Mouse (Mus musculus) embryonic fibroblast, embryonic 13.5 days (primary cell): ENCODE data around the gene Gga1. TPM values are rescaled to one million over a fixed set of nuclear protein-coding genes. Genes with fewer than 3 reads are reported as not detected.
A peak's percentile ranks its signal among the peaks of the same experiment; 100 is the strongest.

Source experiments
- H3K27ac ChIP-seq: 2 replicates; pipeline ENCODE4 v1.5.1; 2012; ENCODE audit warnings: low read length, control low read depth, inconsistent platforms; ENCODE audit not compliant: insufficient read depth
- H3K4me1 ChIP-seq: 2 replicates; pipeline ENCODE4 v1.6.1; 2011; ENCODE audit warnings: low read length; ENCODE audit not compliant: control insufficient read depth, insufficient read depth
- H3K4me3 ChIP-seq: 2 replicates; pipeline ENCODE4 v1.5.1; 2011; ENCODE audit warnings: mild to moderate bottlenecking, control low read depth, low read length; ENCODE audit not compliant: insufficient read depth
- CTCF ChIP-seq: IDR thresholded peaks from 2 replicates; pipeline ENCODE4 v1.5.1; 2011; ENCODE audit warnings: mild to moderate bottlenecking, control low read depth, low read length, moderate library complexity, borderline replicate concordance; ENCODE audit not compliant: insufficient read depth
- POLR2A ChIP-seq: IDR thresholded peaks from 2 replicates; pipeline ENCODE4 v1.6.1; 2011; ENCODE audit warnings: low read depth, mild to moderate bottlenecking, control low read depth, low read length, moderate library complexity
- polyA plus RNA-seq: library from polyadenylated mRNA; stranded (reverse); fragments of >200 nt; gene quantifications from 2 replicates; pipeline ENCODE4 v1.2.4, GENCODE M21; 2011; ENCODE audit warnings: low read depth; ENCODE audit not compliant: missing spikeins, insufficient read length

The Gga1 gene
- polyA plus RNA-seq, 1 experiment: 33.1 TPM

DNA sequence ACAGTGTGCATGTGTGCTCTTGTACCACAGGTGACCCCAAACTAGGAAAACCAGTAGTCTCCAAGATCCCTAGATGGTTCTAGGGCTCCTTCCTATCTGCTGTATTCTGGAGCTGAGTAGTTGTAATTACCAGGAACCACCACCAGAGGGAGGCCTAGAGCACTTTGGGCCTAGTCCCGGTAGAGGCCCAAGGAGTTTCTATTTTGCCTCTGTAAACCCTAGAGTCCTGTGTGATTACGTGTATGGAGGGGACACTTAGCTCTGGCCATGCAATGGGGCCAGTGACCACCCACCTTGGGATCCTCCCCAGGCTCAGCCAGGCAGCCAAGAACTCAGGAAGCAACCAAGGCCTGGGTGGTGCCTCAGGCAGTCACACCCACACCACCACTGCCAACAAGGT lies 26.3 kb downstream of the Gga1 start:
- H3K4me1 ChIP-seq: no peaks in the 10 kb centered on the region
- H3K27ac ChIP-seq: no peak overlapping the region
- no peak overlapping the region for H3K4me3 ChIP-seq
- TF ChIP-seq CTCF (peak; percentile 47; the same call in 1 of the 2 replicates), POLR2A (no peak)

DNA sequence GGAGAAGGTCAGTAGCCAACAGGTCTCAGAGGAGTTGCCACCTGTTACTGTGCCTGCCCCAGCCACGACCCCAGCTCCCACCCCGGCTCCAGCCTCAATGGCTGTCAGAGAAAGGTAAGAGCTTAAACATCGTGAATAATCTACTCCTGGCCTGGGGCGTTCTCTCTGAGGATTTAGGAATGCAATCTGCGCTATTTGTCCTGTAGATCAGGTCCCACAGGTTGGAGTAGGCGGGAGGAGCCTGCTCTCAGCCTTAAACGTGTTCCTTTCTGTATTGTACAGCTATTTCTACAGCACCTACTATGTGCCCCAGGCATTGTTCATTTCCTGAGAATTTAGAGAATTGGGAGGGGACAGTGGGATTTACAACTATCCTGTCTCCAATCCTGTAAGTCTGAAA lies 31.4 kb downstream of the Gga1 start:
- Histone ChIP-seq H3K4me1 (no peaks in the 10 kb centered on the region), H3K4me3 (no peak overlapping the region), H3K27ac (no peak overlapping the region)
- no peak for TF ChIP-seq CTCF
- no peak for TF ChIP-seq POLR2A

DNA sequence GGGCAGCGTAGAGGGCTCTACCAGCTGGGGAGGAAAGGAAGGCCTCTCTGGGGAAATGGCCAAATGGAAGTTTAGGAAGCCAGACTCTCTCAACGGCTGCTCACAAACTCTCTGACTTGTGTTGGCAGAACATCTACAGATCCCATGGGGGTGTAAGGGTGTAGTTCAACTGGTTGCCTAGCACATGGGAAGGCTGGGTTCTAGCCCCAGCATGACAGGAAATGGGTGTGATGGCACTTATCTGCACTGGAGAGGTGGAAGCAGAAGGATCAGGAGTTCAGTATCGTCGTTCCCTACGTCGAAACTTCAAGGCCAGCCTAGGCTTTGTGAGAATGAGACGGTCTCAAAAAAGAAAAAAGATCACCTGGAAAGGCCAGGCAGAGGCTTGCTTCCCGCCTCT lies 32.0 kb downstream of the Gga1 start:
- TF ChIP-seq CTCF (no peak), POLR2A (no peak)
- no peak overlapping the region for H3K27ac ChIP-seq
- H3K4me3 ChIP-seq: no peak overlapping the region
- H3K4me1 ChIP-seq: no peaks in the 10 kb centered on the region

DNA sequence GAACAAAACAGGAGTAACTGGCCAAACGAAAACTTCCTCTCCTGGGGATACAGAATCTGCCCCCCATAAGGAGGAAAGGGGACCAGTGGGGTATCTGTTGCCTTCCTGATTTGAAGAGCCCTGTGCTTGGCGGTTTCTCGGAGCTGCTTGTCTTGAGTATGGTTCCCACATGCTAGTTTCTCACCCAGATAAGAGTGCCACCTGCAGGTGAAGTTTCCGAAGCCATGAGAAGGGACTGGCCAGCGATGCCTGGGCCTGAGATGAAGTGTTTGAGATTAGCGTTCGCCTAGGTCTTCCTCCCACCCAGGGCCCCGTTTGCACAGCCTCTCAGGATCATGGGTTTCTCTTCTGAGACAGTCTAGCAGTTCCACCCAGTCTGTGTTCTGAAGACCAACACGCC lies 35.0 kb downstream of the Gga1 start:
- Histone ChIP-seq H3K27ac (no peak overlapping the region), H3K4me3 (no peak overlapping the region), H3K4me1 (peaks cover 2% of the 10 kb centered on the region; the same call in 1 of the 2 replicates)
- TF ChIP-seq CTCF (peak; percentile 35; the same call in 1 of the 2 replicates), POLR2A (no peak)

DNA sequence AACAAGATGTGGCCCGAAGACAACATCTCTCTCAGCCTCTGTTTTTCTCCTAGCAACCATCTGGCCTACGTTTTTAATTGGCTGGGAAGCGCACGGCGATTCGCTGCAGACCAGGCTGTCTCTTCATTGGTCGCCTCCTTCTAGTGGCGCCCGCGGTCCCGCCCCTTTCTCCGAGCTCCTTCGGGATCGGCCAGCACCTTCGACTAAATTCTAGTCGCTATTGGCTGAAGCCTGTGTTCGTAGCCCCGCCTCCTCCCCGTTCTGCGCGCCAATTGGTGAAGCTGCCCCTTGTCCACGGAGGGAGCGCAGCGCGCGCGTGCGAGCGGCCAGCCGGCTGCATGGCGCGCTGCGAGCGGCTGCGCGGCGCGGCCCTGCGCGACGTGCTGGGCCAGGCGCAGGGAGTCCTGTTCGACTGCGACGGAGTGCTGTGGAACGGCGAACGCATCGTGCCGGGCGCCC lies 36.7 kb downstream of the Gga1 start, which contains the start of gene Pdxp:
TSS of gene Pdxp (plus strand) at position 288 of the 459 bp plus-strand sequence.
- peak within 1 kb of the TSS; percentile 41 for H3K4me3 ChIP-seq
- no peak within 1 kb of the TSS for H3K27ac ChIP-seq
- no peak for TF ChIP-seq CTCF
- peak; percentile 65 for TF ChIP-seq POLR2A
- peaks cover 2% of the 10 kb centered on the region; the same call in 1 of the 2 replicates for H3K4me1 ChIP-seq

DNA sequence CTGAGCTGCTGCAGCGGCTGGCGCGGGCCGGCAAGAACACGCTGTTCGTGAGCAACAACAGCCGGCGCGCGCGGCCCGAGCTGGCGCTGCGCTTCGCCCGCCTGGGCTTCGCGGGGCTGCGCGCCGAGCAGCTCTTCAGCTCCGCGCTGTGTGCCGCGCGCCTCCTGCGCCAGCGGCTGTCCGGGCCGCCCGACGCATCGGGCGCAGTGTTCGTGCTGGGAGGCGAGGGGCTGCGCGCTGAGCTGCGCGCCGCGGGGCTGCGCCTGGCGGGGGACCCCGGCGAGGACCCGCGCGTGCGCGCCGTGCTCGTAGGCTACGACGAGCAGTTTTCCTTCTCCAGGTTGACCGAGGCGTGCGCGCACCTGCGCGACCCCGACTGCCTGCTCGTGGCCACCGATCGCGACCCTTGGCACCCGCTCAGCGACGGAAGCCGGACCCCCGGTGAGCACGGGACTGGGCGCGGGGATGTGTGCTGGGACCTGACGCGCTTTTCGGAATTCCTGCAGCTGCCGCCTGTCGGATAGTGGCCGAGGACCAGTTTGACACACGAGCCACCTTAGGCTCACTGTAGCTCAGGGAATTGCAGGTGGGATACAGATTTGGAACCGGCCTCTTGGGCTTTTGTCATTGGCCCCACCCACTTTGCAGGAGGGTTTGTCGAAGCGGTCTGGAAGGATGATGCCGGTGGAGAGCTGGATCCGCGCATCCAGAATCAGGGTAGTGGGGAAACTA lies 37.3 kb downstream of the Gga1 start:
- TF ChIP-seq POLR2A (no peak), CTCF (no peak)
- peak overlapping the region; percentile 41 for H3K4me3 ChIP-seq
- H3K4me1 ChIP-seq: peaks cover 2% of the 10 kb centered on the region; the same call in 1 of the 2 replicates
- no peak overlapping the region for H3K27ac ChIP-seq

DNA sequence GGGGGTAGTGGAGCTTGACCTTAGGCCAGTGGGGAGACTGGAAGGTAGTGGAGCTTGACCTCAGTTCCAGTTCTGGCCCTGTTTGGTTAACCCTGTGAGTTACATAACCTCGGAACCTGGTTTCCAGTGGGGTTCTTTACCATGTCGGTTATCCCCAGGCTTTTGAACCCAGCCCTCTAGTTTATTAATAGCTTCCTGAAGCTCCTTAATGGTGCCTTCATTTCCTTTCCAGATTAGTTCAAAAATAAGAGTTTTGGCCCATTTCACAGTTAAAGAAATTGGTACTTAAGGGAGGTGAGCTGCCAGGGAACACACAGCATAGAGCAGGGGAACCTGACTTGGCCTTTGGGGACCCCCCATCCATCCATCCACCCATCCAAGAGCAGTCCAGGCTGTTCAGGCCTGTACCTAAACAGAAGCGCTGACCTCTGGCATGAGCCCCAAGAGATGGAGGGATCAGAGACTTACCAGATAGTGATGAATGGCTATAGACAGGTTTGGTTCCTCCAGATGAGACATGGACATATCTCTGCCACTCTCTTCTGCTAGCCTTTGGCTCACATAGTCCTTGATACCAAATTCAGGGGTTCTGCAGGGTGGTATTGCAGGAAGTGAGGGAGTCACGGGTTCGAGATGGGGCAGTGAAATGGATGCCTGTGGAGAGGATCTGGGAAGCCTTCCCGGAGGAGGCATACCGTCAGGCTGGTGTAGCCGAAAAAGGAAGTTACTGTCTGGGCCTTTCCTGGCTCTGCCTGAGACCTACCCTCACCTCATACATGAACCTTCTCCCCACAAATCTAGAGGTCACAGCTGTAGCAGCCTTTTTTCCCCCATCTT lies 38.1 kb downstream of the Gga1 start:
- no peak for TF ChIP-seq CTCF
- TF ChIP-seq POLR2A: no peak
- Histone ChIP-seq H3K4me1 (peaks cover 6% of the 10 kb centered on the region; the same call in 1 of the 2 replicates), H3K4me3 (peak overlapping the region; percentile 41), H3K27ac (no peak overlapping the region)

DNA sequence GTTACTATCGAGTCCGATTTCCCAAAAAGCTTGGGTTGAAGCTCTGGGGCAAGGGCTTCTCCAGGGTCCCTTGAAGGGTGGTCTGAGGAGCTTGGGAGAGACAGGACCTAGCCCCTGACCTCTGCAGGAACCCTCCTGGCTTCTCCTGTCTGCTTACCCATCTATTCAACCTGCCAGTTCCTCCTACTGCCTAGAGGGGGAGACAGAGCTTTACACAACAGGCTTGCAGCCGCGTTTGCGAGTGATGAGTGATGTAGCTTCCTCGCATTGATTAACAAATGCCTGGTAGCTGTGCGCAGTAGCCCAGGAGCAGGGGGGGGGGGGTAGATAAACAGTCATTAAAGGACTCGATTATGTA lies 38.6 kb downstream of the Gga1 start:
- Histone ChIP-seq H3K4me1 (peaks cover 9% of the 10 kb centered on the region; the same call in 1 of the 2 replicates), H3K27ac (no peak overlapping the region), H3K4me3 (no peak overlapping the region)
- TF ChIP-seq POLR2A (no peak), CTCF (peak; percentile 92)

DNA sequence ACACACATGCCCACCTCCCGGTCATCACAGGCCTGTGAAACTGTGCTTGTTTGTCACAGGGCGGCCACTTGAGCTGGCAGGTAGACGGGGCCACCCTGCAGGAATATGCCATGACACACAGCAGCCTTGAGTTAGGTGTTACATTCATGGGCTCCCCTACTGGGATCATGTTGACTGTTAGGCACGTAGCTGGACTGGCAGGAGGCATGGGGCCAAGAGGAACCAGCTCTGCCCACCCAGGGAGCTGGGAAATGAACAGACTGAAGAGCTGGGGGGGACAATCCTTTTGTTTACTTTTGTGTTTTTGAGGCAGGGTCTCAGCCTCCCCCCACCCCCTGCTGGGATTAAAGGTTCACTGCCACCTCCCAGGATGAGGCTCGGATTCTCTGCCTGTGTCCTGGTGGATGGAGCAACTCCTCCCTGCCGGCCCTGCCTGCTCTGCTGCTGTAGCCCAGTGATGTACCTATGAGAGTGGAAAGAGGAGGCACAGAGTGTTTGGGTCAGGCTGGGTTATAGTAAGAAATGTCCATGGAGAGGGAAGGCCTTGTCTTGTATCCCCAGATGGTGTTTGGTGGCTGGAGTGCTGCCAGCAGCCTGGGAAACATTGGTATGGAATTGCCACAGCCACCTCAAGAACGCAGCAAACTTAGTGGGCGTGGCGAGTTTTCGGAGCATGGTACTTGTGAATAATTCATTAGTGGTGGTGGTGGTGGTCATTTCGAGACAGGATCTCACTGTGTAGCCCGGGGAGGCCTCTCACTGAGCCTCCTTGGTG lies 39.2 kb downstream of the Gga1 start:
- TF ChIP-seq CTCF (no peak), POLR2A (no peak)
- Histone ChIP-seq H3K27ac (no peak overlapping the region), H3K4me3 (no peak overlapping the region), H3K4me1 (peaks cover 9% of the 10 kb centered on the region; the same call in 1 of the 2 replicates)
